Mouse (Mus musculus) kidney, embryonic 15.5 days (tissue): ENCODE measurements around the gene Lrrc41. TPM values are rescaled to one million over a fixed set of nuclear protein-coding genes. Genes with fewer than 3 reads are reported as not detected.
A peak's percentile ranks its signal among the peaks of the same experiment; 100 is the strongest.

Experiments
- ATAC-seq: fragments of 200-750 bp; cut with Nextera tagmentation; replicated peaks from 2 replicates; pipeline ENCODE4 v1.8.0; 2017; ENCODE audit warnings: moderate TSS enrichment; ENCODE audit not compliant: low FRiP score
- H3K27ac ChIP-seq: fragments of 300-500 bp; sonication (generic); 2 replicates; pipeline ENCODE4 v1.5.1; 2015; ENCODE audit warnings: mild to moderate bottlenecking, inconsistent platforms
- H3K27me3 ChIP-seq: fragments of 300-500 bp; sonication (generic); 2 replicates; pipeline ENCODE4 v1.6.1; 2015; ENCODE audit warnings: inconsistent platforms
- H3K36me3 ChIP-seq: fragments of 300-500 bp; sonication (generic); 2 replicates; pipeline ENCODE4 v1.6.1; 2015; ENCODE audit warnings: inconsistent platforms
- H3K4me1 ChIP-seq: fragments of 300-500 bp; sonication (generic); 2 replicates; pipeline ENCODE4 v1.6.1; 2015; ENCODE audit warnings: inconsistent platforms
- H3K4me2 ChIP-seq: fragments of 300-500 bp; sonication (generic); 2 replicates; pipeline ENCODE4 v1.6.1; 2015; ENCODE audit warnings: moderate library complexity, mild to moderate bottlenecking, inconsistent platforms
- H3K4me3 ChIP-seq: fragments of 300-500 bp; sonication (generic); replicated peaks from 2 replicates; pipeline ENCODE4 v1.5.1; 2015; ENCODE audit warnings: mild to moderate bottlenecking, inconsistent platforms
- H3K9ac ChIP-seq: fragments of 300-500 bp; sonication (generic); 2 replicates; pipeline ENCODE4 v1.6.1; 2015; ENCODE audit warnings: mild to moderate bottlenecking, inconsistent platforms
- H3K9me3 ChIP-seq: fragments of 300-500 bp; sonication (generic); replicated peaks from 2 replicates; pipeline ENCODE4 v1.6.1; 2016; ENCODE audit warnings: inconsistent platforms
- WGBS: fragments of 180-500 bp; shearing (Covaris S2); methylation state at CpG from one replicate; pipeline ENCODE4 v1.1.7; 2015; ENCODE audit warnings: mixed read lengths; 5-methylcytosine and 5-hydroxymethylcytosine counted together
- polyA plus RNA-seq: library from polyadenylated mRNA; unstranded; fragments of >200 nt; fragmentation: Nextera tagmentation; extraction: Ambion mirVana; gene quantifications from 2 replicates; pipeline ENCODE4 v1.2.1, GENCODE M21; 2015

Lrrc41 gene
- 72.4 and 79.5 TPM in 2 replicates for polyA plus RNA-seq

DNA sequence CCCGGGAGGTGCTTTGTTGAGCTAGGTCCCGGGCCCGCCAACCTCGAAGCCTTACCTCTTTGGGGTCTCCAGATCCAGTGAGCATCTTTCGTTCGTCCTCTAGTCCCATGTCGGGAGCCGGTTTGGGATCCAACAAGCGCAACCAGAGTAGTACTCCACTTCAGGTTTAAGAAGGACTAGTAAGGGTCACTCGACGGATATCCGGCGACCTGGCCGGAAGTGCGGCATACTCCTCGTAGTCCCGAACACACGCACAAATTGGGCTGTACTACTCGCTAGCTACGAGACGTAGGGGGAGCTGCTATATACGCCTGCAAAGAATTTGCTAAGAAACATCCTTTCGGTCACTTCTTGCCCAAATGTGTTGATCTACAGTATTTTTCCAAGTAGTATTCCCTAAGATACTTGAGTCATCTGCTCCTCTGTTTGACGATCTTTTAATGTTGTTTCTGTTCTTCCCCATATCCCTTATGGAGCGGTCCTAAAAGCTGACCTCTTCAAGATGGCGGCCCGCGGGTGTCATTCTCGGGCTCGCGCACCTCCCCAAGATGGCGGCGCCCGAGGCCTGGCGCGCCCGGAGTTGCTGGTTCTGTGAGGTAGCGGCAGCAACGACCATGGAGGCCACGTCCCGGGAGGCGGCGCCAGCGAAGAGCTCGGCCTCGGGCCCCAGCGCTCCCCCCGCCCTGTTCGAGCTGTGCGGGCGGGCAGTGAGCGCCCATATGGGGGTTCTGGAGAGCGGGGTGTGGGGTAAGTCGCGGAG, at the start of gene Lrrc41, which contains the start of gene Uqcrh:
Gene Lrrc41 (plus strand): TSS at position 409 of the 760 bp plus-strand sequence.
Gene Uqcrh (minus strand): TSS at position 211 of the 760 bp plus-strand sequence.
- ATAC-seq, result peak; percentile 93
- peak within 1 kb of the TSS; percentile 99 for H3K27ac ChIP-seq
- peaks cover 15% of the 10 kb centered on the region for H3K36me3 ChIP-seq
- H3K4me3 ChIP-seq, result peak within 1 kb of the TSS; percentile 81
- H3K27me3 ChIP-seq, result no peaks in the 10 kb centered on the region
- H3K4me2 ChIP-seq, result peak within 1 kb of the TSS; percentile 80
- no peaks in the 10 kb centered on the region for H3K9me3 ChIP-seq
- under 1% methylated on average over 55 of the region's 55 CpGs for WGBS
- peak within 1 kb of the TSS; percentile 79 for H3K9ac ChIP-seq
- peaks cover 31% of the 10 kb centered on the region for H3K4me1 ChIP-seq

DNA sequence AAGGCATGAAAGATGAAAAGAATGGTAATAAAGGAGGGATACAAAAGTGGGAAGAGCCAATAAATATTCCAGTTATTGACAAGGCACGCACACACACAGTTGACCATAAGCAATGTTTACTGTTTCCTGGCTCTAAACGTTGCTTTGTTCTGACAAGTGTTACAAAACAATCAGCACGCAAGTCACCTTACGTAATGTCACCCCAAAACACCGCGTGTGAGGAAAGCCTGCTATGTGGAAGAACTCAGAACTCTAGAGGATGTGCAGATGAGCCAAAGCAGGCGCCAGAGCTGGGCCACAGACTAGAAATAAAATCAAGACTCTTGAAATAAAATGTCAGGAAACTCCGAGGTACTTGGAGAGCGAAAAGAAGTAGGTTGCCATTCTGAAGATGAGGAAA, 42.2 kb upstream of the Lrrc41 start:
- Histone ChIP-seq H3K9ac (no peak overlapping the region), H3K27ac (no peak overlapping the region), H3K27me3 (no peaks in the 10 kb centered on the region), H3K9me3 (no peaks in the 10 kb centered on the region), H3K4me1 (no peaks in the 10 kb centered on the region; the same call in 1 of the 2 replicates), H3K36me3 (peaks cover 48% of the 10 kb centered on the region), H3K4me3 (no peak overlapping the region), H3K4me2 (no peak overlapping the region)
- no peak for ATAC-seq
- WGBS, result 89% methylated on average over 9 of the region's 9 CpGs

DNA sequence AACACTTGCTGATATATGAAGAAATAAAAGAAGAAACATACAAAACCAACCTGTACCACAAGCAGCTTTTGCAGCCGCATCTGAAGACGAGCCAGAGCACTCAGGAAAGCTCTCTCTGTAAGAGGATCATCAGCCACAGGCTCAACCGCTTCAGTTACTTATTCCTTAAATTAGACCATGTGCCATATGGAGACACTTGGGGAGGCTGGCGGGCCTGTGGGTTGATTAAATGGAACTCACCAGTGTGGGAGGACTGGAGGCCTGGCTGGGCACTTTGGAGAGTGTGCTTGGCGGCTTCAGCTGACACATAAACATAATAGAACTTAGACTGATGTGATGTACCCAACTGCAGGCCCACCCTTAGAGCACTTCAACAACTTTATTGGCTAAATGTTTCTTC, 41.7 kb upstream of the Lrrc41 start:
- Histone ChIP-seq H3K9me3 (no peaks in the 10 kb centered on the region), H3K4me3 (no peak overlapping the region), H3K4me2 (no peak overlapping the region), H3K27ac (no peak overlapping the region), H3K36me3 (peaks cover 53% of the 10 kb centered on the region), H3K4me1 (no peaks in the 10 kb centered on the region; the same call in 1 of the 2 replicates), H3K27me3 (no peaks in the 10 kb centered on the region), H3K9ac (no peak overlapping the region)
- WGBS, result 87% methylated on average over 5 of the region's 5 CpGs
- ATAC-seq, result no peak

DNA sequence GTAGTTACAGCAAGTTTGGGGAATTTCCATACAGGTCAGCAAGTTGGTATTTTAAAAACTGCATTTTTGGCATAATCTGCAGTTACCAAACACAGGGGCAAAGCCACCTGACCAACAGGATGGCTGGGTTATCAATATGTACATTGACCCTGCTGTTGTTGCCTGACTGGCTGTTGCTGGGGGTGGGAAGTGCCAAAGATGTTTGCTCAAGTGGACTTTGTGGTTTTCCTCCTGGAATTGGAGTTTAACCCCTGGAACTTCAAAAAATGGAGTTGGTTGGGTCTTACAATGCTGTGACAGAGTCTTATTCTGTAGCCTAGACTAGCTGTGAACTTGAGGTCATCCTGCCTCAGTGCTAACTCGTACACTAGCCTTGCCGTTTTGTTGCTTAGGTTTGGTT, 34.6 kb upstream of the Lrrc41 start:
- WGBS, result 96% methylated on average over 2 of the region's 2 CpGs
- H3K4me2 ChIP-seq, result no peak overlapping the region

DNA sequence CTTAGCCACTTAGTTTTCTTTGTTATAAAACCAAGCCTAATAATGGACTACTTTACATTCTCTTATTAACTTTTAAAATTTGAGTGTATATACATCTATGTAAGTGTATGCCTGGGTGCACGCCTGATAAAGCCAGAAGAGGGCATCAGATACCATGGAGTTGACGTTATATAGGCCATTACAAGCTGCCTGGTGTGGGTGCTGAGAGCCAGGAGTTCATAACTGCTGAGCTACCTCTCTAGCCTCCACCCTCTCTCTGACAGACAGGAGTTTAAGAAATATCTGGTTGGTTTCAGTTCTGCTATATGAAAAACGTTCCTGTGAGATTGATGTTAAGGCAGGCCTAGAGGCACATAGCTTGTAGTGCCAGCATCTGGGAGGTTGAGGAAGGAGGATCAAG, 32.9 kb upstream of the Lrrc41 start:
- ATAC-seq, result no peak
- Histone ChIP-seq H3K4me1 (no peaks in the 10 kb centered on the region), H3K4me2 (no peak overlapping the region)

More for the DNA sequence above, 34.6 kb upstream of the Lrrc41 start:
- Histone ChIP-seq H3K4me1 (no peaks in the 10 kb centered on the region), H3K27ac (no peak overlapping the region), H3K9ac (no peak overlapping the region), H3K27me3 (no peaks in the 10 kb centered on the region), H3K4me3 (no peak overlapping the region), H3K36me3 (peaks cover 67% of the 10 kb centered on the region), H3K9me3 (no peaks in the 10 kb centered on the region)
- no peak for ATAC-seq

DNA sequence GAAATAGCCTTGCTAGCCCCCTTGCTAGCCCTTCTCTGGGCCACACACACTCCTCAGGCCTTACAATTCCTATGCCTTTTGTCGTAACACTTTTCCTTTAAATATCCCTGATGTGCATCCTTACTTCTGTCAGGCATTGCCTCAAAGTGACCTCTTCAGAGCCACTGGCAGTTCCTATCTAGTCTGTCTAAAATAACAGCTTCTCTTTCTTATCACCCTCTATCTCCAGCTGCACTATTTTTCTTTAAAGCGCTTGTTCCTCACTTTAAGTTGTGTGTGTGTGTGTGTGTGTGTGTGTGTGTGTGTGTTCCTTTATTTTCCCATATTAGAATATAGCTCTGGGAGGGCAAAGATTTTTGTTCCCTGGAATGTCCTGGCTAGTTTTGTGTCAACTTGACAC, 28.5 kb upstream of the Lrrc41 start:
- no peak for ATAC-seq
- no peaks in the 10 kb centered on the region for H3K4me1 ChIP-seq
- 90% methylated on average over 2 of the region's 2 CpGs for WGBS

More for the DNA sequence above, 32.9 kb upstream of the Lrrc41 start:
- peaks cover 65% of the 10 kb centered on the region for H3K36me3 ChIP-seq
- no peak overlapping the region for H3K9ac ChIP-seq
- no peak overlapping the region for H3K4me3 ChIP-seq
- H3K27me3 ChIP-seq, result no peaks in the 10 kb centered on the region
- WGBS, result 79% methylated on average over 3 of the region's 3 CpGs
- no peak overlapping the region for H3K27ac ChIP-seq
- H3K9me3 ChIP-seq, result no peaks in the 10 kb centered on the region

DNA sequence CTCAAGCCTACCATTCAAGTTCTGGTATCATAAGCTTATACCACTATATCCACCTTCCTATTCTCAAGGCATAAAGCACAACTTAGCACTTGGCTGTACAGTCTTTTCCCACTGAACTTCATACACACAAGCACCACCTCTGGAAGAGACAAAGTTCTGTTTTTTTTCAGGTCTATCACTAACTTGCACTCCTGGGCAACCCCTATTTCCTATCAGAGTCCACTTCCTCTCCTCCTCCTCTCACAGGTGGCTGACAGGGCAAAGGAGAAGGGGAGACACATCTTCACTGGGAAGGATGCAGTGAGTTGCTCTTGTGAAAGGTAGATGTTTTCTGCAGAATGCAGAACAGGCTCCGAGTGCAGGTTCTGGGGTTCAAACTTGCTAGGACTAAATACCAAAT, 27.4 kb upstream of the Lrrc41 start:
- H3K27me3 ChIP-seq, result no peaks in the 10 kb centered on the region
- H3K9ac ChIP-seq, result no peak overlapping the region
- 90% methylated on average over 1 of the region's 1 CpGs for WGBS
- no peak overlapping the region for H3K27ac ChIP-seq
- no peaks in the 10 kb centered on the region for H3K9me3 ChIP-seq
- H3K4me2 ChIP-seq, result no peak overlapping the region
- H3K4me3 ChIP-seq, result no peak overlapping the region
- no peak for ATAC-seq
- H3K4me1 ChIP-seq, result peaks cover 7% of the 10 kb centered on the region
- H3K36me3 ChIP-seq, result peaks cover 35% of the 10 kb centered on the region

More for the DNA sequence above, 28.5 kb upstream of the Lrrc41 start:
- no peak overlapping the region for H3K27ac ChIP-seq
- H3K9me3 ChIP-seq, result no peaks in the 10 kb centered on the region
- no peaks in the 10 kb centered on the region for H3K27me3 ChIP-seq
- H3K4me2 ChIP-seq, result no peak overlapping the region
- H3K36me3 ChIP-seq, result peaks cover 45% of the 10 kb centered on the region
- no peak overlapping the region for H3K9ac ChIP-seq
- no peak overlapping the region for H3K4me3 ChIP-seq

DNA sequence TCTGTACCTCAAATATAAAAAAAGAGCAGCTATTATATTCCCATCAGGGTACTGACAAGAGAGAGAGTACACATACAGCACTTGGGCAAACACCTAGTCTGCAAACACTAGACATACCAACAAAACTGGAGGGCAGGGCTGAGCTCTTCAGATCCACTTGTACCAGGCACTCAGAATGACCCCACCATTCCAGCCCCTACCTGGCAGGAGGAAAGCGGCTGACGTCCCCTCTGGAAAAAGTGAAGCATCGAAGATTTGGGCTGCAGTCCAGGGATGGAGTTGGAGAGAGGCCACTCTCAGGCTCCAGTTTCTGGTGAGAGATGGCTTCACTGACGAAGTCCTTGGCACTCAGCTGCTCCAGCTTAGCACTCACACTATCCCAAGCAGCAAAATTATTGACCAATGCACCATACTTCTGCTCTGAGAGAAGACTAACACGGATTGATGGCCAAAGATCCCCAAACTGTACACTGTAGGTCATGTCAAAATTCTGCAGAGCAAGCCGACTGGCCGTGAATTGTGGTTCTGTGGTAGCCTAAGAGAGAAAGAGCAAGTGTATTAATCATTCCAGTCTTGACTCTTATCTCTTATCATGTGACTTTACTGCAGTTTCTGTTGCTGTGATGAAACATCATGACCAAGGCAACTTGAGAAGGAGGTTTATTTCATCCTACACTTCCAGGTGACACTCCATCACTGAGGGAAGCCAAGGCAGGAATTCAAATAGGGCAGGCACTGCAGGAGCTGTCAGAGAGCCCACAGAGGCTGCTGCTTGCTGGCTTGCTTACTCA, 26.7 kb upstream of the Lrrc41 start:
- peaks cover 13% of the 10 kb centered on the region for H3K4me1 ChIP-seq
- H3K9ac ChIP-seq, result no peak overlapping the region
- WGBS, result 80% methylated on average over 7 of the region's 7 CpGs
- no peak overlapping the region for H3K27ac ChIP-seq
- H3K9me3 ChIP-seq, result no peaks in the 10 kb centered on the region
- peaks cover 31% of the 10 kb centered on the region for H3K36me3 ChIP-seq
- ATAC-seq, result no peak
- H3K27me3 ChIP-seq, result no peaks in the 10 kb centered on the region
- H3K4me2 ChIP-seq, result no peak overlapping the region
- H3K4me3 ChIP-seq, result no peak overlapping the region

DNA sequence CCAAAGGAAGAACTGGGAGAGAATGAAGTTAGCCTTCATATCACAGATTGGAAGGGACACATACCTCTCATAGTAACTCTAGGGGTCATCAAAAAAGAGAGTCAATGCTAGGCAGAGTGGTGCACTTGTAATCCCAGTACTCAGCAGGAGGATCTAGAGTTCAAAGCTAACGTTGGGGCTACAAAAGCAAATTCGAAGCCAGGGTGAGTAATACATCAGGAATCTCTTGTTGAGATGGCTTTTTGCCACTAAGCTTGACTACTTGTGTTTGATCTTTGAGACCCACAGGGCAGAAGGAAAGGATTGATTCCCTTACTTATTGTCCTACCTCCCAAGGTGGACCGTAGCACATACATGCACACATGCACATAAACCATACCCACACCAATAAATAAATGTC, 25.9 kb upstream of the Lrrc41 start:
- H3K9ac ChIP-seq, result no peak overlapping the region
- no peaks in the 10 kb centered on the region for H3K9me3 ChIP-seq
- H3K4me2 ChIP-seq, result no peak overlapping the region
- H3K4me1 ChIP-seq, result peaks cover 19% of the 10 kb centered on the region
- H3K27ac ChIP-seq, result no peak overlapping the region
- 84% methylated on average over 3 of the region's 3 CpGs for WGBS
- H3K4me3 ChIP-seq, result no peak overlapping the region
- peaks cover 24% of the 10 kb centered on the region for H3K36me3 ChIP-seq
- H3K27me3 ChIP-seq, result no peaks in the 10 kb centered on the region
- ATAC-seq, result no peak

DNA sequence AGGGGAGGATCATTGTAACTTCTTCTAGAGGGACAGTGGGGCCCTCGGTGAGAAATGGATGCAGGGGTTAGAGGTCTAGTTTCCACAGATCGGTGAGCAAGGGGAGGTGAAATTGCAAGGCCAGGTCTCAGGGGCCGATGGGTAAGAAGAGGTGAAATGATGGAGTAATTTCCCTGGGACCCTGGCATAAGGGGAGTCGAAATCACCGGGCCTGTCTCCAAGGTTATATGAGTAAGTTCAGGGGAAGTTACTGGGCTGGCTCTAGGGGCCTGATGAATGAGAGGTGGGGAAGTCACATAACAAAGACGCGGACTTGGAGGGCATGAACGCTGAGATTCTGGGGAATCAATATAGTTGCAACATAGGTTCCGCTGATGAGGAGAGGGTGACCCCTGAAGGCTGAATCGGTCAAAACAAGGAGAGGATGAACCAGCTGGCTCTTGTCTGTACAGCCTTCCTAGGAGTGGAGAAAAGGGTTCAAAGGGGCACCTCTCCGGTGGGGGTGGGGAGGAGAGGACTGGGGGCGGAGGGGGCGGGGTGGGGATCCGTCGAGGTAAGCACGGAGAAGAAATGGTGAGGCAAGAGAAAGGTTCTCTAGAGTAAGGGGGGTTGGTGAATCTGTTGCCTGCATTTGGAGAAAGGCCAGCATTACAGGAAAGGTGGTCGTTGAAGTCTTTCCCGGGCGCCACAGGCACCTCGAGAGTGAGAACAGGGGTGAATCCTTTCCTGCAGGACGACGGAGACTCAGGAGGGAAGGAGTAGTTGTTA, 22.4 kb upstream of the Lrrc41 start:
- H3K36me3 ChIP-seq, result peaks cover 8% of the 10 kb centered on the region
- H3K27ac ChIP-seq, result peak overlapping the region; percentile 97
- H3K9ac ChIP-seq, result peak overlapping the region; percentile 46
- 3% methylated on average over 22 of the region's 22 CpGs for WGBS
- peak overlapping the region; percentile 91 for H3K4me2 ChIP-seq
- H3K9me3 ChIP-seq, result no peaks in the 10 kb centered on the region
- peak; percentile 74 for ATAC-seq
- H3K4me3 ChIP-seq, result peak overlapping the region; percentile 68
- no peaks in the 10 kb centered on the region for H3K27me3 ChIP-seq
- H3K4me1 ChIP-seq, result peaks cover 19% of the 10 kb centered on the region

DNA sequence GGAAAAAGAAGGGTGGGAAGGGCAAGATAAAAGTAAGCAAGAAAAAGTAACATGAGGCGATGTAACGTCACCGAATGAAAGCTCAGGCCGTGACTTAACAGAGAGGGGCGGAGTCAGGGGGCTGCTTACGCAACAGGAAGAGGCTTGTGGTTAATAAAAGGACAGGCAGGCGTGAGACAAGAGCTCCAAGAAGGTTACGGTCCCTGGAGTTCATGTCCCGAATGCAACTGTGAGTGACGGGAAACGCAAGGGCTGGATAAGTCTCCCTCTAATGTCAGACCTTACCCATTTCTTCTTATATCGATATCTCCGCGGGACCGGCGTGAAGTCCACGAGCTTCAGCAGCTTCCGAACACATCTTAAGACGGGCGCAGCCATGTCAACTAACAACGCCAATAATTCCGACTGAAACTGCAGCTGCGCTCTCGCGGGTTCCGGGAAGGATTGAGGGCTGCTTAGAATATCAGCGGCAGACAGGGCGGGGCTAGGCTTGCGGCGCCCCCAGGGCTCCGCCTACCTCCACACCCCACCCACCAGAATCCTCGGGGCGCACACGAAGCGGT, 21.6 kb upstream of the Lrrc41 start, which contains the start of gene Nsun4:
Gene Nsun4 (minus strand): TSS at position 478 of the 563 bp plus-strand sequence.
- peak within 1 kb of the TSS; percentile 46 for H3K9ac ChIP-seq
- no peaks in the 10 kb centered on the region for H3K27me3 ChIP-seq
- H3K27ac ChIP-seq, result peak within 1 kb of the TSS; percentile 97
- no peaks in the 10 kb centered on the region for H3K9me3 ChIP-seq
- H3K4me3 ChIP-seq, result peak within 1 kb of the TSS; percentile 68
- peak; percentile 95 for ATAC-seq
- WGBS, result 0% methylated on average over 35 of the region's 35 CpGs
- peak within 1 kb of the TSS; percentile 91 for H3K4me2 ChIP-seq
- peaks cover 19% of the 10 kb centered on the region for H3K4me1 ChIP-seq
- peaks cover under 1% of the 10 kb centered on the region for H3K36me3 ChIP-seq
